Mouse (Mus musculus): ENCODE measurements around the gene Gm13212. TPM values are rescaled to one million over a fixed set of nuclear protein-coding genes. Genes with fewer than 3 reads are reported as not detected.
"Not testable (repeated sequence)": the region's sequence is repeated elsewhere in the genome, so short reads cannot be mapped to it uniquely, and the experiment has no call there.

Gm13212 gene
- total RNA-seq (2021), result under 1 TPM in 1 of 2 experiments, not detected in 1; 0.30 TPM

DNA sequence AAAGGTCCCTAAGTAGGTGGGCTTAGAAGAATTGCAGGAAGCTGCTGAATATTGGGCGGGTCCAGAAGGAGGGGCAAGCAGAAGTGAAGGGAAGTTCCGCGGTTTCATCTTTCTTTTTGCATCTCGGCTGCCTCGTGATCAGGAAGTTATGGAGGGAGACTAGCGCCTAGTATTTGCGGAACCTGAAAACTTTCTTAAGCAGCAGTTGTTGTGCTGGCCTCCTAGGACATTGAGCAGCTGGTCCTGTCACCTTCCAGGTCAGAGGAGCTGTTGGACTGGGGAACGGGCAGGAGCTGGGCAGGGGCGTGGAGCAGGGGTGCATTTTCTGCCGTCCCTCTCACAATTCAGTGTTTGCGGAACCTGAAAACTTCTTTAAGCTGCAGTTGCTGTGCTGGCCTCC lies at the start of gene Gm13212:
Gene Gm13212 (plus strand): TSS at position 89 of the 400 bp plus-strand sequence.
- intact Hi-C loops (cut with DNase I); DNase-seq (ENCODE audit: low spot score in 2 of 2): not testable (repeated sequence)

DNA sequence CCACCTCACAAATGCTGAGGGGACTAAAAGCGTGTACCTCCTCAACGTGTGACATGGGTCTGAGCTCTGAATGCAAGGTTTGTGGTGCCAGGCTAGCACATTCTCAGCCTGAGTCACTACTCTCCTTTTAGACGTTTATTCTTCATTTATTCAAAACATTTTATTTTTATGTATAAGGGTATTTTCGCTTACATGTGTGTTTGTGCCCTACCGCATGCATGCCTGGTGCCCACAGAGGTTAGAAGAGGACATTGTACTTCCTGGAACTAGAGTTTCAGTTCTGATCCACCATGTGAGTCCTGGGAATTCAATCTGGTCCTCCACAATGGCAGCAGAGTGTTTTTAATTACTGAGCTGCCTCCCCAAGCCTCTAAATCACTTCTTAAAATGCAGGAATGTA lies 41.1 kb upstream of the Gm13212 start:
- intact Hi-C loops (cut with DNase I), result not testable (repeated sequence)

GRCm38 (mm10) chr4:145545106-145545505 lies 39.9 kb upstream of the Gm13212 start:
- intact Hi-C loops (cut with DNase I), result not testable (repeated sequence)

More for the DNA sequence above, 41.1 kb upstream of the Gm13212 start:
- DNase-seq (ENCODE audit: low spot score in 2 of 2), result not testable (repeated sequence)

DNA sequence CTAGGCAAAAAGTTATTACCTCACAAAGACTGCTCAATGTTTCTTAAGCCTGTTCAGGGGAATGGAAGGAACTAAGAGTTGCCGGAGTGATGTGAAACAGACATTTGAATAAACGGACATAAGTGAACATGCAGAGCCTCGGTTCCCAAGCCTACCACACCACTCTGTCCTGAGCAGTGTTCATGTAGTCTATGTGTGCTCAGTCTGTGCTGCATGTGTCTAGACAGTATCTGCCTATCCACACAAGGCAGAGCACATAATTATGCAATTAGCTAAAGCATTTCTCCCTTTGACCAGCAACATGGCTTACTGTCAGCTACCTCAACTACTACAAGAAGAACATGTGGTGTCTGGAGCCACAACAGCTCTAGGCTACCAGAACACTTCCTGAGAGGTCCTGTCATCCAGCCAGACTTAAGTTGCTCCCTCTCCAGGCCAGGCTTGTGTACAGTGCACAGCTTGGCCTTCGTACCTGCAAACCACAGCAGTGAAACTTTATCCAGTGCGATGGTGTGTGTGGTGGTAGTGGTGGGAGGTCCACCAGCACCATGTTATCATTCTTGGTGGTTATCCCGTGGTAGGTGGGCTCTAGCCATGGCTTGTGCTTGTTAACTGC lies 39.1 kb upstream of the Gm13212 start:
- intact Hi-C loops (cut with DNase I); DNase-seq (ENCODE audit: low spot score in 2 of 2): not testable (repeated sequence)

More at GRCm38 (mm10) chr4:145545106-145545505, 39.9 kb upstream of the Gm13212 start:
- not testable (repeated sequence) for DNase-seq (ENCODE audit: low spot score in 2 of 2)

GRCm38 (mm10) chr4:145546477-145546876 lies 38.5 kb upstream of the Gm13212 start:
- DNase-seq (ENCODE audit: low spot score in 2 of 2); intact Hi-C loops (cut with DNase I): not testable (repeated sequence)

GRCm38 (mm10) chr4:145556680-145557079 lies 28.3 kb upstream of the Gm13212 start:
- no peak for DNase-seq (ENCODE audit: low spot score in 2 of 2)
- intact Hi-C loops (cut with DNase I), result no loop called here

- intact Hi-C loops (cut with DNase I), result loop anchor here (1.0 to 5.0 kb wide), 2 partner anchors 127 to 1960 kb away; no protein-coding TSS in a partner anchor
- no peak for DNase-seq (ENCODE audit: low spot score in 2 of 2)
Measured at GRCm38 (mm10) chr4:145559505-145560099, 25.4 kb upstream of the Gm13212 start.

DNA sequence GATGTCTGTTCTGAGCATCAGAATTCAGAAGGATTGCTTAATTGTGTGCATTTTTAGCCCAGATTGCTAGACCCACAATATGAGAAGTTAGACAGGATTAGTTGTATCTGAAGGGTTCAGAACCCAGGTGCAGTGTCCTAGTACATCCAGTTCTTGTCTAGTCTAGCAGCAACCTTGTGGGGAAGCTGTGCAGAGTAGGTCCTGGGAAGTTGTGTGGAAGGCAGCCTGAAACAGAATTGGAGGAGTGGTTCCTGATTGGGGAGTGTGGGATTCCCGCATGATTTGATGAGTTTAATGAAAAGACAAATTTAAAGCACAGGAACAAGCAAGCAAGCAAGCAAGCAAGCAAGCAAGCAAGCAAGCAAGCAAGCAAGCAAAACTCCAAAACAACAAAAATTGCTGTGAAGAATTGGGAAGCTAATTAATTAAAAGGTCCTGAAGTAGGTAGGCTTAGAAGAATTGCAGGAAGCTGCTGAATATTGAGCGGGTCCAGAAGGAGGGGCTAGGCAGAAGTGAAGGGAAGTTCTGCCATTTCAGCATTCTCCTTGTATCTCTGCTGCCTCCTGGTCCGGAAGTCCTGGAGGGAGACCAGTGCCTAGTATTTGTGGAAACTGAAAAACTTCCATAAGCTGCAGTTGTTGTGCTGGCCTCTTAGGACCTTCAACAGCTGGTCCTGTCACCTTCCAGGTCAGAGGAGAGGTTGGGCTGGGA lies 20.7 kb upstream of the Gm13212 start:
- no peak for DNase-seq (ENCODE audit: low spot score in 2 of 2)
- intact Hi-C loops (cut with DNase I), result loop anchor here (5.0 kb wide), 1 partner anchor 132 kb away; no protein-coding TSS in a partner anchor

DNA sequence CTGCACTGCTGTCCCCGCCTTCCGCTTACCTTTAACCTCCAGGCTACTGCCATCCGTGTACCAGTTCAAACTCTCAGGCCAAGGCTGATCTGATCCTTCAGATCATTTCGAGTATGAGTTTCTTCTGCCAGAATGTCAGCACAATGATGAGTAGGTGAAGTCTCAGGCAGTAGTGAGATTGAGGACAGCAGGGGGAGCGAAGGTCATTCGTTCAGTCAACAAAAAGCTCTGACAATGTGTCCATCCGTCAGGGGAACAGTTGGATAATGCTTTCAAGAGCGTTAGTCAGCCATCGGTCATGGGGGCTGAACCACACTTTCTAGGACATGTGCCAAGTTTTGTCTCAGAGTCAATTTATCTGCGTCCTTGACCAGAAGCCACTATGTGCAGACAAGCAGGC lies 14.5 kb upstream of the Gm13212 start:
- intact Hi-C loops (cut with DNase I), result not testable (repeated sequence)

GRCm38 (mm10) chr4:145576623-145577022 lies 8.3 kb upstream of the Gm13212 start:
- intact Hi-C loops (cut with DNase I); DNase-seq (ENCODE audit: low spot score in 2 of 2): not testable (repeated sequence)

More for the DNA sequence above, 14.5 kb upstream of the Gm13212 start:
- not testable (repeated sequence) for DNase-seq (ENCODE audit: low spot score in 2 of 2)

- intact Hi-C loops (cut with DNase I); DNase-seq (ENCODE audit: low spot score in 2 of 2): not testable (repeated sequence)
Measured at GRCm38 (mm10) chr4:145580333-145580732, 4.6 kb upstream of the Gm13212 start.

GRCm38 (mm10) chr4:145586046-145586445 lies 1.1 kb downstream of the Gm13212 start:
- intact Hi-C loops (cut with DNase I), result not testable (repeated sequence)

DNA sequence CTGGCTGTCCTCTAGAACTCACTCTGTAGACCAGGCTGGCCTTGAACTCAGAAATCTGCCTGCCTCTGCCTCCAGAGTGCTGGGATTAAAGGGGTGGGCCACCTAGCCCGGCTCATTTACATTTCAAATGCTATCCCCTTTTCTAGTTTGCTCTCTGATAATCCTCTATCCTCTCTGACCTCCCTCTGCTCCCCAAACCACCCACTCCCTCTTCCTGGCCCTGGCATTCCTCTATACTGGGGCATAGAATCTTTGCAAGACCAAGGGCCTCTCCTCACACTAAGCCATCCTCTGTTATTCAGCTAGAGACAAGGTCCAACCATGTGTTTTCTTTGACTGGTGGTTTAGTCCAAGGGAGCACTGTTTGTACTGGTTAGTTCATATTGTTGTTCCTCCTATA lies 9.2 kb downstream of the Gm13212 start:
- DNase-seq (ENCODE audit: low spot score in 2 of 2); intact Hi-C loops (cut with DNase I): not testable (repeated sequence)

More at GRCm38 (mm10) chr4:145586046-145586445, 1.1 kb downstream of the Gm13212 start:
- not testable (repeated sequence) for DNase-seq (ENCODE audit: low spot score in 2 of 2)

DNA sequence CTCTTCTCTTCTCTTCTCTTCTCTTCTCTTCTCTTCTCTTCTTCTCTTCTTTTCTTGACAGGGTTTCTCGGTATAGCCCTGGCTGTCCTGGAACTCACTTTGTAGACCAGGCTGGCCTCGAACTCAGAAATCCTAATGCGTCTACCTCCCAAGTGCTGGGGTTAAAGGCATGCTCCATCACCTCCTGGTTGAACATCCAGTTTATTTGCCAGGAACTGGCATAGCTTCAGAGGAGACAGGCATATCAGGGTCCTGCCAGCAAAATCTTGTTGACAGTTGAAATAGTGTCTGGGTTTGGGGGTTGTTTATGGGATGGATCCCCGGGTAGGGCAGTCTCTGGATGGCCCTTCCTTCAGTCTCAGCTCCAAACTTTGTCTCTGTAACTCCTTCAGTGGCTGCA lies 9.8 kb downstream of the Gm13212 start:
- DNase-seq (ENCODE audit: low spot score in 2 of 2); intact Hi-C loops (cut with DNase I): not testable (repeated sequence)

GRCm38 (mm10) chr4:145640416-145641185 lies 55.6 kb downstream of the Gm13212 start:
- DNase-seq (ENCODE audit: low spot score in 2 of 2); intact Hi-C loops (cut with DNase I): not testable (repeated sequence)

GRCm38 (mm10) chr4:145670385-145670784 lies 85.4 kb downstream of the Gm13212 start, which contains the start of gene Zfp980:
TSS of gene Zfp980 (plus strand) at chr4:145670685.
- intact Hi-C loops (cut with DNase I); DNase-seq (ENCODE audit: low spot score in 2 of 2): not testable (repeated sequence)

GRCm38 (mm10) chr4:145674286-145674780 lies 89.4 kb downstream of the Gm13212 start:
- intact Hi-C loops (cut with DNase I); DNase-seq (ENCODE audit: low spot score in 2 of 2): not testable (repeated sequence)

All from left cerebral cortex, postnatal 25 days (tissue).